Mouse (Mus musculus) liver, embryonic 14.5 days (tissue): Measurements from ENCODE around the gene Sall4. TPM values are rescaled to one million over a fixed set of nuclear protein-coding genes. Genes with fewer than 3 reads are reported as not detected.

Experiments used
- ATAC-seq: fragments of 200-750 bp; cut with Nextera tagmentation; 2 replicates; pipeline ENCODE4 v1.8.0; 2017; ENCODE audit warnings: moderate number of reproducible peaks, mild to moderate bottlenecking, moderate library complexity; ENCODE audit not compliant: insufficient read depth
- DNase-seq, 3 experiments: peaks; one replicate each; pipeline ENCODE4 v3.0.0-alpha.2; 2012 to 2013; ENCODE audit warnings: low read depth in 3 of 3, low spot score in 3 of 3
- H3K27ac ChIP-seq: fragments of 300-500 bp; sonication (generic); 2 replicates; pipeline ENCODE4 v1.5.1; 2014; ENCODE audit warnings: moderate library complexity, mild to moderate bottlenecking, control low read depth, inconsistent platforms
- H3K27me3 ChIP-seq: fragments of 300-500 bp; sonication (generic); 2 replicates; pipeline ENCODE4 v1.6.1; 2014; ENCODE audit warnings: mild to moderate bottlenecking, low read length, moderate library complexity; ENCODE audit not compliant: control insufficient read depth, insufficient read depth
- H3K36me3 ChIP-seq: fragments of 300-500 bp; sonication (generic); replicated peaks from 2 replicates; pipeline ENCODE4 v1.6.1; 2014; ENCODE audit warnings: low read depth; ENCODE audit not compliant: control insufficient read depth, insufficient read depth
- H3K4me1 ChIP-seq, 2 experiments: fragments of 200-500 bp in 1 of 2; fragments of 300-500 bp in 1 of 2; sonication (generic) in 1 of 2; replicated peaks; 2 replicates each; pipeline ENCODE4 v1.6.1; 2012 to 2014; ENCODE audit warnings: antibody characterized with exemption in 1 of 2, inconsistent platforms in 1 of 2, low read length in 1 of 2; ENCODE audit not compliant: control insufficient read depth in 2 of 2, insufficient read depth in 2 of 2
- H3K4me2 ChIP-seq: fragments of 300-500 bp; sonication (generic); 2 replicates; pipeline ENCODE4 v1.6.1; 2014; ENCODE audit warnings: low read depth, mild to moderate bottlenecking, control low read depth, moderate library complexity
- H3K4me3 ChIP-seq, 2 experiments: fragments of 200-500 bp in 1 of 2; fragments of 300-500 bp in 1 of 2; sonication (generic) in 1 of 2; 2 replicates each; pipeline ENCODE4 v1.5.1; 2012 to 2014; ENCODE audit warnings: low read depth in 2 of 2, low read length in 2 of 2, mild to moderate bottlenecking in 2 of 2, control low read depth in 1 of 2, inconsistent platforms in 1 of 2, moderate library complexity in 1 of 2; ENCODE audit not compliant: insufficient read depth in 1 of 2
- H3K9ac ChIP-seq: fragments of 300-500 bp; sonication (generic); replicated peaks from 2 replicates; pipeline ENCODE4 v1.6.1; 2014; ENCODE audit warnings: mild to moderate bottlenecking, control low read depth, moderate library complexity
- H3K9me3 ChIP-seq: fragments of 300-500 bp; sonication (generic); 2 replicates; pipeline ENCODE4 v1.6.1; 2016; ENCODE audit warnings: low read length, mixed read lengths; ENCODE audit not compliant: control insufficient read depth
- CTCF ChIP-seq: IDR thresholded peaks from 2 replicates; pipeline ENCODE4 v1.5.1; 2016; ENCODE audit warnings: antibody characterized with exemption, low read depth, control low read depth
- EP300 ChIP-seq: IDR thresholded peaks from 2 replicates; pipeline ENCODE4 v1.6.1; 2016; ENCODE audit warnings: antibody characterized with exemption, low read depth
- WGBS: fragments of 180-500 bp; shearing (Covaris S2); extraction: QIAGEN DNeasy Blood & Tissue Kit; methylation state at CpG from one replicate; pipeline ENCODE4 v1.1.7; 2014; ENCODE audit not compliant: insufficient replicate concordance; 5-methylcytosine and 5-hydroxymethylcytosine counted together
- polyA plus RNA-seq, 2 experiments: library from polyadenylated mRNA; depleted of rRNA in 1 of 2; stranded (reverse) in 1 of 2; unstranded in 1 of 2; fragments of >200 nt; fragmentation: Nextera tagmentation in 1 of 2; extraction: Ambion mirVana in 1 of 2; gene quantifications; 2 replicates each; pipeline versions ENCODE4 v1.2.1 to v1.2.3; 2012 to 2014

Gene Sall4
- polyA plus RNA-seq, 2 experiments = 1.9 to 3.9 TPM

DNA sequence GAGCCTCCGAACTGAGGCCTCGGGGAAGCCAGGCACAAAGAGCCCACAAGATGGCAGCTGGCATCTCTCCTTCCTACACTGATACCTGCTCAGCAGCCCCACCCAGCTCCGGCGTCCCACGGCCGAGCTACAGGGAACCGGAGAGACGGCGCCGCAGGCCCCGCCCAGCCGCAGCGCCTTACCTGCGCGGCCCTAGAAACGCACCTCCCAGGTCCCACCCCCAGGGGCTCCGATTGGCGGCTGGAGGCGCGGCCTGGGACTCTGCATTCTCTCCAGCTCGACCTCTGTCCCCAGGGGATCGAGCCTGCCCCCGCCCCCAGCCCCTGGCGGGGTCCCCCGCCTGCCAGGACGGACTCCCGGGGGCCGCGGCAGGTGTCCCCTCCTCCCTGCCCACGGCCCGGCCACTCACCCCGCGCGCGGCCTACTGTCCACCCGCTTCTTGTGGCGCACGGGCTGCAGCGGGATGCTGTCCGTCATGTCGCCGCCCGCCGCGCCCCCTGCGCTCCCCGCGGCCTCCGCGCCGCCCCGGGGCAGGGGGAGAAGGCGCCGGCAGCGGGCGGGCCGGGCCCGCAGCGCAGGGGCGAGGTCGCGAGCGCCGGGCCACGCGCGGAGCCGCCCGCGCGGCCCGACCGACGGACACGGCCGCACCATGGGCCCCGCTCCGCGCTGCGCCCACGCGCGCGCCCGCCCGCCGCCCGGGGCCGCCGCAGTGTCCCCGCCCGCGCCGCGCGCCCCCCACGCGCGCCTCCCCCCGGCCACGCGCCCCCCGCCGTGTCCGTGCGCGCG is 26.3 kb downstream of the Sall4 start:
- Histone ChIP-seq H3K36me3 (no peaks in the 10 kb centered on the region), H3K4me3 (peak overlapping the region; percentile 58 to 59), H3K4me1 (no peaks in the 10 kb centered on the region), H3K27me3 (peaks cover 15% of the 10 kb centered on the region), H3K27ac (no peak overlapping the region), H3K4me2 (peak overlapping the region; percentile 48), H3K9me3 (no peaks in the 10 kb centered on the region), H3K9ac (0 out of 2 replicates have a peak overlapping the region, but pooled peaks have one; percentile 18)
- TF ChIP-seq EP300 = no peak
- no peak for TF ChIP-seq CTCF
- peak; percentile 72 for ATAC-seq
- peak in 1 of 3 experiments; percentile 24 for DNase-seq
- under 1% methylated on average over 65 of the region's 108 CpGs for WGBS

- Histone ChIP-seq H3K4me1 (no peaks in the 10 kb centered on the region), H3K27ac (no peak overlapping the region), H3K4me2 (no peak overlapping the region), H3K9ac (no peak overlapping the region), H3K27me3 (peaks cover 15% of the 10 kb centered on the region), H3K9me3 (no peaks in the 10 kb centered on the region), H3K4me3 (no peak overlapping the region), H3K36me3 (no peaks in the 10 kb centered on the region)
- no peak for ATAC-seq
- no peak for TF ChIP-seq CTCF
- no peak for TF ChIP-seq EP300
- 80% methylated on average over 10 of the region's 10 CpGs for WGBS
- DNase-seq = no peak
Measured at GRCm38 (mm10) chr2:168740496-168740895, 27.2 kb downstream of the Sall4 start.

GRCm38 (mm10) chr2:168738854-168739253 is 28.9 kb downstream of the Sall4 start:
- H3K27ac ChIP-seq = no peak overlapping the region
- peaks cover 15% of the 10 kb centered on the region for H3K27me3 ChIP-seq
- H3K9ac ChIP-seq = no peak overlapping the region
- no peaks in the 10 kb centered on the region for H3K36me3 ChIP-seq
- H3K4me1 ChIP-seq = no peaks in the 10 kb centered on the region
- no peak overlapping the region for H3K4me2 ChIP-seq
- TF ChIP-seq EP300 = no peak
- no peak for TF ChIP-seq CTCF
- no peak for ATAC-seq
- DNase-seq = no peak
- WGBS = 69% methylated on average over 1 of the region's 1 CpGs
- H3K9me3 ChIP-seq = no peaks in the 10 kb centered on the region
- no peak overlapping the region for H3K4me3 ChIP-seq

GRCm38 (mm10) chr2:168737878-168738277 is 29.9 kb downstream of the Sall4 start:
- no peak for ATAC-seq
- no peak for DNase-seq
- TF ChIP-seq CTCF = no peak
- no peak for TF ChIP-seq EP300
- no peak overlapping the region for H3K4me2 ChIP-seq
- H3K9ac ChIP-seq = no peak overlapping the region
- H3K9me3 ChIP-seq = no peaks in the 10 kb centered on the region
- WGBS = 79% methylated on average over 10 of the region's 10 CpGs
- H3K27ac ChIP-seq = no peak overlapping the region
- no peaks in the 10 kb centered on the region for H3K4me1 ChIP-seq
- no peaks in the 10 kb centered on the region for H3K36me3 ChIP-seq
- no peak overlapping the region for H3K4me3 ChIP-seq
- H3K27me3 ChIP-seq = peaks cover 15% of the 10 kb centered on the region

- no peaks in the 10 kb centered on the region for H3K4me1 ChIP-seq
- TF ChIP-seq CTCF (no peak), EP300 (no peak)
- no peaks in the 10 kb centered on the region for H3K9me3 ChIP-seq
- no peak overlapping the region for H3K4me3 ChIP-seq
- no peak overlapping the region for H3K27ac ChIP-seq
- H3K36me3 ChIP-seq = no peaks in the 10 kb centered on the region
- WGBS = 51% methylated on average over 11 of the region's 11 CpGs
- no peak overlapping the region for H3K4me2 ChIP-seq
- ATAC-seq (no peak), DNase-seq (no peak)
- no peak overlapping the region for H3K9ac ChIP-seq
- no peaks in the 10 kb centered on the region for H3K27me3 ChIP-seq
Measured at GRCm38 (mm10) chr2:168734023-168734422, 33.7 kb downstream of the Sall4 start.
